Mouse (Mus musculus) testis, adult 2 months (tissue): Measurements from ENCODE around the gene Arhgap44. TPM values are rescaled to one million over a fixed set of nuclear protein-coding genes. Genes with fewer than 3 reads are reported as not detected.

Experiments
- H3K27ac ChIP-seq: fragments of 200-500 bp; 2 replicates; pipeline ENCODE4 v1.5.1; 2012; ENCODE audit warnings: low read depth, low read length; ENCODE audit not compliant: control insufficient read depth, insufficient read depth
- H3K27me3 ChIP-seq: fragments of 200-500 bp; 2 replicates; pipeline ENCODE4 v1.6.1; 2012; ENCODE audit warnings: mild to moderate bottlenecking, low read length, moderate library complexity; ENCODE audit not compliant: control insufficient read depth, insufficient read depth
- H3K36me3 ChIP-seq: fragments of 200-500 bp; 2 replicates; pipeline ENCODE4 v1.6.1; 2012; ENCODE audit warnings: mild to moderate bottlenecking, low read length; ENCODE audit not compliant: control insufficient read depth, insufficient read depth
- H3K4me1 ChIP-seq: fragments of 200-500 bp; 2 replicates; pipeline ENCODE4 v1.6.1; 2012; ENCODE audit warnings: low read length; ENCODE audit not compliant: control insufficient read depth, insufficient read depth
- H3K4me3 ChIP-seq: fragments of 200-500 bp; 2 replicates; pipeline ENCODE4 v1.5.1; 2012; ENCODE audit warnings: low read depth, mild to moderate bottlenecking, low read length, moderate library complexity, mixed read lengths; ENCODE audit not compliant: control insufficient read depth
- CTCF ChIP-seq: fragments of 200-500 bp; IDR thresholded peaks from 2 replicates; pipeline ENCODE4 v1.5.1; 2012; ENCODE audit warnings: low read depth, mild to moderate bottlenecking, inconsistent platforms, low read length, moderate library complexity; ENCODE audit not compliant: control insufficient read depth, insufficient read depth, insufficient replicate concordance
- POLR2A ChIP-seq: fragments of 200-500 bp; IDR thresholded peaks from 2 replicates; pipeline ENCODE4 v1.6.1; 2012; ENCODE audit warnings: low read depth, mild to moderate bottlenecking, inconsistent platforms, low read length, moderate library complexity; ENCODE audit not compliant: control insufficient read depth
- polyA plus RNA-seq: library from polyadenylated mRNA; depleted of rRNA; stranded (reverse); fragments of >200 nt; gene quantifications from 2 replicates; pipeline ENCODE4 v1.2.3, GENCODE M21; 2012

The Arhgap44 gene
- polyA plus RNA-seq, 1 experiment, result 8.6 TPM

- TF ChIP-seq CTCF (no peak), POLR2A (no peak)
- Histone ChIP-seq H3K4me1 (no peaks in the 10 kb centered on the region), H3K27ac (no peak overlapping the region), H3K27me3 (no peaks in the 10 kb centered on the region), H3K36me3 (no peaks in the 10 kb centered on the region), H3K4me3 (no peak overlapping the region)
Observed at GRCm38 (mm10) chr11:65030201-65030600, 132.6 kb downstream of the Arhgap44 start.

- H3K27me3 ChIP-seq, result no peaks in the 10 kb centered on the region
- no peak for TF ChIP-seq POLR2A
- TF ChIP-seq CTCF, result no peak
- no peak overlapping the region for H3K4me3 ChIP-seq
- H3K36me3 ChIP-seq, result no peaks in the 10 kb centered on the region
- no peaks in the 10 kb centered on the region for H3K4me1 ChIP-seq
- no peak overlapping the region for H3K27ac ChIP-seq
Observed at GRCm38 (mm10) chr11:65028049-65028448, 134.7 kb downstream of the Arhgap44 start.

DNA sequence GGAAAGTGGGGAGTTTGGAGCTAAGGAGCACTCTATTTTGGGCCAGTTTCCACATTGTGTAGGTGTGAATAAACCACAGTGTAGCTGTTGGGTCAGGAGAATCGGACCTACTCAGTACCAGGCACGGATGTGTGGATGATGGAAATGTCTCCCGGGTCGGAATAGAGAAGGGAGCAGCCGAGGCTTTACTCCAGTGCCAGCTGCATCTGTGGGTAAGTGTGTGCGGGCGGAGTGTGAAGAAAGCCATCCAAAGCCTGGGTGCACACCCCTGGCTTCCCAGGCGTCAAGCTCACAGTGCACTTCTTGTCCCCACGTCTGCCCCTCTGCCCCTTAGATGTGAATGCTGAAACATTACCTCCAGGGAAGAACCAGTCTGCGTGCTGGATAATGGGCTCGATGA, 140.0 kb downstream of the Arhgap44 start:
- no peak for TF ChIP-seq POLR2A
- TF ChIP-seq CTCF, result no peak
- H3K4me3 ChIP-seq, result no peak overlapping the region
- H3K27me3 ChIP-seq, result no peaks in the 10 kb centered on the region
- no peaks in the 10 kb centered on the region for H3K4me1 ChIP-seq
- no peak overlapping the region for H3K27ac ChIP-seq
- H3K36me3 ChIP-seq, result no peaks in the 10 kb centered on the region

GRCm38 (mm10) chr11:65020744-65021143, 142.0 kb downstream of the Arhgap44 start:
- Histone ChIP-seq H3K27me3 (no peaks in the 10 kb centered on the region), H3K4me1 (no peaks in the 10 kb centered on the region), H3K27ac (no peak overlapping the region), H3K4me3 (no peak overlapping the region), H3K36me3 (no peaks in the 10 kb centered on the region)
- TF ChIP-seq CTCF (no peak), POLR2A (no peak)

- no peaks in the 10 kb centered on the region for H3K36me3 ChIP-seq
- H3K4me1 ChIP-seq, result no peaks in the 10 kb centered on the region
Observed at GRCm38 (mm10) chr11:65016754-65017153, 146.0 kb downstream of the Arhgap44 start.

GRCm38 (mm10) chr11:65013906-65014305, 148.9 kb downstream of the Arhgap44 start:
- H3K4me3 ChIP-seq, result no peak overlapping the region
- H3K27me3 ChIP-seq, result no peaks in the 10 kb centered on the region
- TF ChIP-seq CTCF, result no peak
- no peak for TF ChIP-seq POLR2A
- no peaks in the 10 kb centered on the region for H3K4me1 ChIP-seq
- H3K36me3 ChIP-seq, result no peaks in the 10 kb centered on the region
- no peak overlapping the region for H3K27ac ChIP-seq

More at GRCm38 (mm10) chr11:65016754-65017153, 146.0 kb downstream of the Arhgap44 start:
- Histone ChIP-seq H3K27me3 (no peaks in the 10 kb centered on the region), H3K27ac (no peak overlapping the region), H3K4me3 (no peak overlapping the region)
- no peak for TF ChIP-seq CTCF
- TF ChIP-seq POLR2A, result no peak

DNA sequence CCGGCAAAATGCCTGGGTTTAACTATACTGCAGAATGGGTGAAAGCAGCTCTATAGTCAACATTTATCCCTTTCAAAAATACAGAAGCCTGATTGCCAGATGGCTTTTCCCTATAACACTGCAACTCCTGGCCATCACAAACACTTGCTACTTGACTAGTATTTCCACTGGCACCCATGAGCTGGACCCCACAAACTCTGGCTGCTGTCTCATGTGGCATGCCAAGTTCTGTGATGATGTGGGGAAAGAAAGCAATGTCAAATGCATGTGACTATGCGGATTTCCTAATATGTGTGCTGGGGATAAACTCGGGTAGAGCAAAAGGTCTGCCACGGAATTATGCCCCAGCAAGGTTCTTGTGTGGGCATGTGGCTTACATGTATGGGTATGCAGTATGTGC, 156.7 kb downstream of the Arhgap44 start:
- Histone ChIP-seq H3K4me1 (no peaks in the 10 kb centered on the region), H3K36me3 (no peaks in the 10 kb centered on the region; the same call in 1 of the 2 replicates), H3K27me3 (no peaks in the 10 kb centered on the region), H3K27ac (no peak overlapping the region), H3K4me3 (no peak overlapping the region)
- TF ChIP-seq CTCF (no peak), POLR2A (no peak)

- peaks cover 1% of the 10 kb centered on the region for H3K36me3 ChIP-seq
- TF ChIP-seq POLR2A, result no peak
- no peak for TF ChIP-seq CTCF
- no peak overlapping the region for H3K27ac ChIP-seq
- no peaks in the 10 kb centered on the region for H3K4me1 ChIP-seq
- H3K4me3 ChIP-seq, result no peak overlapping the region
- H3K27me3 ChIP-seq, result no peaks in the 10 kb centered on the region
Observed at GRCm38 (mm10) chr11:65004836-65005235, 157.9 kb downstream of the Arhgap44 start.
